25 mouse cellular contexts compared by ENCODE assay signal in genomic region chr13:92402063-92402462, GRCm38 (mm10). TPM values are rescaled to one million over a fixed set of nuclear protein-coding genes. Genes with fewer than 3 reads are reported as not detected.
DNase-seq lines count a peak whose midpoint lies in the region; ATAC-seq and TF ChIP-seq lines count a peak whose summit lies in the region.
"Had no signal": no experiment of that assay in that cellular context is flagged by ENCODE, and none has a peak within 500 bp of the region (broad histone marks: within the 10 kb centered on the region; RNA-seq: fewer than 3 reads in every experiment).

No protein-coding gene starts in this region.

- peak; percentile 43 for TF ChIP-seq CTCF in lung, postnatal 0 days (IDR thresholded peaks at IDR 0.05)

- H3K4me1 ChIP-seq in lung, postnatal 0 days (ENCODE audit: insufficient read depth, low read depth, low read length) = no peaks in the 10 kb centered on the region
- no peaks in the 10 kb centered on the region for H3K4me1 ChIP-seq in kidney, embryonic 15.5 days
- 0 out of 2 replicates have a peak, but pooled peaks cover 4% of the 10 kb centered on the region for H3K4me1 ChIP-seq in heart, embryonic 10.5 days
- H3K4me1 ChIP-seq: hindbrain, embryonic 12.5 days; midbrain, embryonic 10.5 days had no signal

- peak; percentile 12; the same call in 1 of the 2 replicates for ATAC-seq in cerebellum, adult (ENCODE audit: insufficient number of reproducible peaks, low FRiP score, low TSS enrichment)
- ATAC-seq in lung, postnatal 0 days = peak; percentile 75
- ATAC-seq in kidney, embryonic 15.5 days (replicated peaks; ENCODE audit: low FRiP score) = 0 out of 2 replicates have a peak, but pooled peaks have one; percentile 25
- ATAC-seq: CD4-positive, CD25-positive, alpha-beta regulatory T cell, adult 4 months; forebrain, embryonic 16.5 days; inflammation-experienced regulatory T-cells, adult 6 months had no signal

- no peak overlapping the region for H3K4me2 ChIP-seq in lung, postnatal 0 days (replicated peaks; ENCODE audit: low read depth, low read length)
- no peak overlapping the region for H3K4me2 ChIP-seq in kidney, embryonic 15.5 days
- H3K4me2 ChIP-seq: hindbrain, embryonic 12.5 days had no signal

- H3K27me3 ChIP-seq in lung, postnatal 0 days (replicated peaks; ENCODE audit: insufficient read depth, low read length) = no peaks in the 10 kb centered on the region
- no peaks in the 10 kb centered on the region for H3K27me3 ChIP-seq in kidney, embryonic 15.5 days
- no peaks in the 10 kb centered on the region for H3K27me3 ChIP-seq in heart, embryonic 10.5 days (ENCODE audit: insufficient read depth, poor library complexity, severe bottlenecking)
- H3K27me3 ChIP-seq: hindbrain, embryonic 12.5 days had no signal

- H3K4me3 ChIP-seq in lung, postnatal 0 days (ENCODE audit: low read depth, low read length) = no peak overlapping the region
- H3K4me3 ChIP-seq in kidney, embryonic 15.5 days (replicated peaks) = no peak overlapping the region
- no peak overlapping the region for H3K4me3 ChIP-seq in heart, embryonic 10.5 days
- H3K4me3 ChIP-seq: hindbrain, embryonic 12.5 days; midbrain, embryonic 10.5 days had no signal

- no peaks in the 10 kb centered on the region for H3K9me3 ChIP-seq in lung, postnatal 0 days (ENCODE audit: low read length)
- H3K9me3 ChIP-seq in kidney, embryonic 15.5 days (replicated peaks) = no peaks in the 10 kb centered on the region
- H3K9me3 ChIP-seq in heart, embryonic 10.5 days = no peaks in the 10 kb centered on the region
- H3K9me3 ChIP-seq: midbrain, embryonic 10.5 days had no signal

- 26% methylated on average over 2 of the region's 2 CpGs for WGBS in lung, postnatal 0 days
- 21% methylated on average over 2 of the region's 2 CpGs for WGBS in kidney, embryonic 15.5 days
- 26% methylated on average over 2 of the region's 2 CpGs for WGBS in heart, embryonic 10.5 days

- no peaks in the 10 kb centered on the region for H3K36me3 ChIP-seq in lung, postnatal 0 days (ENCODE audit: insufficient read depth, low read length)
- H3K36me3 ChIP-seq in kidney, embryonic 15.5 days = no peaks in the 10 kb centered on the region
- H3K36me3 ChIP-seq in heart, embryonic 10.5 days = no peaks in the 10 kb centered on the region
- H3K36me3 ChIP-seq: hindbrain, embryonic 12.5 days; midbrain, embryonic 10.5 days had no signal

- H3K9ac ChIP-seq in lung, postnatal 0 days (replicated peaks; ENCODE audit: low read depth) = no peak overlapping the region
- no peak overlapping the region for H3K9ac ChIP-seq in kidney, embryonic 15.5 days
- H3K9ac ChIP-seq: hindbrain, embryonic 12.5 days had no signal

- intact Hi-C loops in left cerebral cortex, postnatal 25 days (cut with DNase I) = no loop called here

- H3K27ac ChIP-seq in lung, postnatal 0 days (ENCODE audit: low read length) = no peak overlapping the region
- no peak overlapping the region for H3K27ac ChIP-seq in kidney, embryonic 15.5 days
- H3K27ac ChIP-seq in heart, embryonic 10.5 days = no peak overlapping the region
- H3K27ac ChIP-seq: hindbrain, embryonic 12.5 days; midbrain, embryonic 10.5 days; stomach, postnatal 0 days had no signal

- no peak for TF ChIP-seq EP300 in lung, postnatal 0 days (IDR thresholded peaks at IDR 0.05)

- no peak for DNase-seq in cerebellum, postnatal 4 days (ENCODE audit: low spot score in 2 of 2)
- DNase-seq in lung, postnatal 0 days (ENCODE audit: low spot score) = peak; percentile 14
- no peak for DNase-seq in lung, adult 18-20 months
- peak; percentile 12 for DNase-seq in mesoderm, embryonic 11.5 days (ENCODE audit: low read depth, low spot score)
- no peak for DNase-seq in left cerebral cortex, postnatal 25 days (ENCODE audit: low spot score in 2 of 2)
- DNase-seq in heart, embryonic 10.5 days (ENCODE audit: low spot score) = no peak
- DNase-seq: adrenal gland, postnatal 25 days; cerebellum, adult 8-10 months; embryo, embryonic 11 days; heart, postnatal 10 days; left cerebral cortex, postnatal 4 days; liver; lung, postnatal 36 days; retina, postnatal 1 day; thymus, postnatal 14 days had no signal

RNA-seq across cellular contexts. Expression of gene Ankrd34b, which starts 23.6 kb away (rescaled TPM):
- 0.18 and 0.24 TPM in 2 replicates for polyA plus RNA-seq in lung, postnatal 0 days (2015; fragmentation: Nextera tagmentation; extraction: Ambion mirVana)
- 0.21 and 0.41 TPM in 2 replicates for polyA plus RNA-seq in kidney, embryonic 15.5 days (2015; fragmentation: Nextera tagmentation; extraction: Ambion mirVana)
- 10 to 100 TPM; 18.2 to 20.5 TPM for total RNA-seq in left cerebral cortex, postnatal 25 days (2021)
- 0.09 and 0.10 TPM in 2 replicates for polyA plus RNA-seq in heart, embryonic 10.5 days (2016; fragmentation: Nextera tagmentation; extraction: Ambion mirVana)
- total RNA-seq: gastrocnemius, postnatal 4 days; heart, postnatal 10 days; monocyte, adult 5-6 weeks had no signal

RNA-seq across cellular contexts. Expression of gene Msh3, which starts 47.3 kb away (rescaled TPM):
- 11.0 and 11.5 TPM in 2 replicates for polyA plus RNA-seq in lung, postnatal 0 days (2015; fragmentation: Nextera tagmentation; extraction: Ambion mirVana)
- polyA plus RNA-seq in kidney, embryonic 15.5 days (2015; fragmentation: Nextera tagmentation; extraction: Ambion mirVana) = 29.6 and 33.1 TPM in 2 replicates
- total RNA-seq in left cerebral cortex, postnatal 25 days (2021) = 10 to 100 TPM; 22.7 to 24.9 TPM
- polyA plus RNA-seq in heart, embryonic 10.5 days (2016; fragmentation: Nextera tagmentation; extraction: Ambion mirVana) = 19.7 and 23.6 TPM in 2 replicates

RNA-seq across cellular contexts. Expression of gene Dhfr, which starts 47.5 kb away (rescaled TPM):
- polyA plus RNA-seq in lung, postnatal 0 days (2015; fragmentation: Nextera tagmentation; extraction: Ambion mirVana) = 2.7 and 3.6 TPM in 2 replicates
- polyA plus RNA-seq in kidney, embryonic 15.5 days (2015; fragmentation: Nextera tagmentation; extraction: Ambion mirVana) = 22.0 and 22.9 TPM in 2 replicates
- total RNA-seq in left cerebral cortex, postnatal 25 days (2021) = 1 to 10 TPM; 1.1 to 1.3 TPM
- 15.7 and 20.4 TPM in 2 replicates for polyA plus RNA-seq in heart, embryonic 10.5 days (2016; fragmentation: Nextera tagmentation; extraction: Ambion mirVana)

Comparison
In these comparisons a context has a peak if more than half of its experiments do, and no peak if none do; other contexts are left out.
1. DNase-seq: peak in lung, postnatal 0 days (single experiment) and mesoderm, embryonic 11.5 days (single experiment); none in cerebellum, postnatal 4 days (0 of 2), lung, adult 18-20 months (0 of 2), left cerebral cortex, postnatal 25 days (0 of 2) and heart, embryonic 10.5 days (single experiment).
2. ATAC-seq: peak in every context shown above with its lines; median percentile 75 in lung, postnatal 0 days; 25 in kidney, embryonic 15.5 days; 12 in cerebellum, adult.